Mouse (Mus musculus): ENCODE data around the gene Mcu.

DNA sequence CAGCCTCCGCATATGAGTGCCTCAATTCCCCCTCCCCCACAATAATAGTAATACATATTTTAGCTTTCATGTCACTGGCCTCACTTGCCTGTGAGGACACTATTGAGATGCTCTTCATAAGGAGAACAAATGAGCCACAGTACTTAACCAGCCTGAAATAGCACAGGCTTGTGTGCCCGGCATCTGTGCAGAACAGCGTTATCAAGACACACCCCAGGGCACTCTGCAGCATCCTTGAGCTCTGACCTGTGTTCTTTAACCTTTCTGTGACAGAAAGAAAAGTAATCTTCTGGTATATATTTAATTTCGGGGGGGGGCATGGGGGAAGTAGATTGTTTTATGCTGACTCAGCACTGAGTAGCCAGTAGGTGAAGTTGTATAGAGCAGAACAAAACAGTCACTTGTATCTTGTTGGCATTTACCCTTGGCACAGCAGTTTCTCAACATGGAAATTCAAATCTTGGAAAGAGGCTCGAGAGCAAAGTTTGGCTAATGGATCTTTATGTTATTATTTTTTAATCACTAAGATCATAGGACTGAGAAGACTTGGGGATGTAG, 30.4 kb upstream of the Mcu start:
- TF ChIP-seq CTCF (IDR thresholded peaks at IDR 0.05; ENCODE audit: control insufficient read depth, insufficient read depth, low read length) (no peak), POLR2A (IDR thresholded peaks at IDR 0.05; ENCODE audit: borderline replicate concordance, control insufficient read depth, low read depth, low read length) (no peak)
